Mouse (Mus musculus): Measurements from ENCODE around the gene Adamtsl2.

Adamtsl2 gene

DNA sequence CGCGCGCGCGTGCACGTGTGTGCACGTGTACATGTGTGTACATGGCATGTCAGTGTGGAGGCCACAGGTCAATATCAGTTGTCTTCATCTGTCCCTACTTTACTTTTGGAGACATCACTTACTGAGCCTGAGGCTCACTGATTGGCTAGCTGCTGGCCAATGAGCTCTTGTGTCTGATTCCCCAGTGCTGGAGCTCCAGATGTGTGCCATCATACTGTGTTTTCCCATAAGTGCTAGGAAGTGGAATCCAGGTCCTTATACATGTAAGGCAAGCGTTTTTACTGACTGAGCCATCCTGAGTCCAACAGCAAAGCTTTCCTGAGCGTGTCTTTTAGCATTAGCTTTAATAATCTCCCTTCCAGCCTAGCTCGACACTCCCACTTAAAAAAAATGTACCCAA lies 35.0 kb downstream of the Adamtsl2 start:
- CTCF ChIA-PET, result interaction anchor here (0.5 to 0.9 kb wide), 2 partner anchors 13 to 94 kb away, joined by 3 read pairs; no protein-coding TSS in a partner anchor

GRCm38 (mm10) chr2:27118452-27118851 lies 39.3 kb downstream of the Adamtsl2 start:
- CTCF ChIA-PET, result no interaction called here

- CTCF ChIA-PET, result no interaction called here
Observed at GRCm38 (mm10) chr2:27119766-27120165, 40.6 kb downstream of the Adamtsl2 start.

GRCm38 (mm10) chr2:27120241-27120641 lies 41.1 kb downstream of the Adamtsl2 start:
- CTCF ChIA-PET, result no interaction called here

DNA sequence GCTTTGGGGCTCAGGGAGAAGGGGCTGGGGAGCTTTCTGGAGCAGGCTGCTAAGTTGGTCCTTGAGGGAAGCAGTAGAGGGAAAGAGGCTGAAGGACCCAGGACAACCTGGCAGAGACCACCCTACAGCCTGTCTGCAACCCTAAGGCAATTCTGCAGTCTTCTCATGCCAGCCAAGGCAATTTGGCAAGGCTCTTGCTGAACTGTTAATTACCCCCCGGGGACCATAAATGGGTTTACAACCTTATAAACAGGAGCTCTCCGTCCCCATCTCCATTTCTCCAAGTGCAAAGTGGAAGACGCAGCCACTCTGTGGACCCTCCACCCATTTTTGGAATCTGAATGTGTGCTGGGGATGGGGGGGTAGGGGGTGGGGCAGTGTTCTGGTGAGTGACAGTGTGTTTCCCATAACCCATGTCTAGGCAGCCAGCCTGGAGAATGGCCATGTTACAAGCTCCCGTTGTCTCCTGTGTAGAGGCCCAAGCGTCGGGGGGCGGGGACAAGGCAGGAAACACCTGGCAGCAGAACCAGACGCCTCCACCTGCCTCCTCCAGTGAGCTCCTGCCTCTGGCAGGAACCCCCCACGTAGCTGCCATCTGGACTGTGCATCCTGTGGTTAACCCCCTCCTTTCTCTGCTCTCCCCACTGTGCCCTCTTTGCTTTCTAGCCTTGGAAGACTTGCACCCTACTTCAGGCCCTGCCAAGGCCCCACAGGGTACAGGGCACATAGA lies 42.6 kb downstream of the Adamtsl2 start:
- CTCF ChIA-PET, result interaction anchor here (0.6 to 0.8 kb wide), 2 partner anchors 67 to 114 kb away, joined by 4 to 5 read pairs; no protein-coding TSS in a partner anchor

- CTCF ChIA-PET, result interaction anchor here (0.8 kb wide), 1 partner anchor 113 kb away, joined by 5 read pairs; no protein-coding TSS in a partner anchor
Observed at GRCm38 (mm10) chr2:27122578-27122977, 43.4 kb downstream of the Adamtsl2 start.

DNA sequence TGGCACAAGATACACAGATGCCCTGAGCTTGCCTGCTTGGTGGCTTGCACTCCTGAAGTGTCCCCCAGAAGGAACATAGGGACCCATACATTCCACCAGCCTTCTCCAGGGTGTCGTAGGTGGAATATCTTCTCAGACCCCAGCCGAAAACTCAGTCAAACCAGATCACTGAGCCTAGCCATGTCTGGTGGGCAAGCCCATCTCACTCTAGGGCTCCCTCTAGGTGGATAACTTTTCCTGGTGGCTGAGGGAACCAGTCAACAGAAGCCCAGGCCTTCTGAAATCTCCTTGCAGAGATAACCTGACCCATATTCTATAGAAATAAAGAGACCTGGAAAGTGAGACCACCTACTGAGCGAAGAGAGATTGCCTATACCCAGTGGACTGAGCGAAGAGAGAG lies 43.9 kb downstream of the Adamtsl2 start:
- CTCF ChIA-PET, result no interaction called here

DNA sequence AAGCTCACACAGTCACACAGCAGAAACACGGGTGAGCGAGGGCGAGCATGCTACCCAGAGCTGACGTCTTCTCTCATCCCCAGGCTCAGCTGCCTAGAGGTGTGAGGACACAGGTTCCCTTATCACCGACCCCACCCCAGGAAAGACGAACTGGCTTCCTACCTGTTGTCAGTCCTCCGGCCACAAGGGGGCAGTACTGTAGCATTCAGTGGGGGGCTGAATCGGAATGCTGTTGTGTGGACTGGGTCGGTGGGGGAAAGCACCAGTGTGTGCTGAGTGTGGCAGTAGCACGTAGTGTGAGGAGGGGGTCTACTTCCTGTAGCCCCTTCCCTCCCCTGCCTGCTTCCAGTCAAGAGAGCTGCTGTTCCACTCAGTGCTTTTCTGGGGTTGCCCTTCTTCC lies 46.8 kb downstream of the Adamtsl2 start:
- CTCF ChIA-PET, result interaction anchor here (1.1 kb wide), 1 partner anchor 111 kb away, joined by 6 read pairs; no protein-coding TSS in a partner anchor

- CTCF ChIA-PET, result interaction anchor here (0.5 to 1.1 kb wide), 3 partner anchors 47 to 938 kb away, joined by 4 to 6 read pairs (median 4); partner anchors contain the start of gene Adamtsl2
Observed at GRCm38 (mm10) chr2:27126496-27126895, 47.3 kb downstream of the Adamtsl2 start.

DNA sequence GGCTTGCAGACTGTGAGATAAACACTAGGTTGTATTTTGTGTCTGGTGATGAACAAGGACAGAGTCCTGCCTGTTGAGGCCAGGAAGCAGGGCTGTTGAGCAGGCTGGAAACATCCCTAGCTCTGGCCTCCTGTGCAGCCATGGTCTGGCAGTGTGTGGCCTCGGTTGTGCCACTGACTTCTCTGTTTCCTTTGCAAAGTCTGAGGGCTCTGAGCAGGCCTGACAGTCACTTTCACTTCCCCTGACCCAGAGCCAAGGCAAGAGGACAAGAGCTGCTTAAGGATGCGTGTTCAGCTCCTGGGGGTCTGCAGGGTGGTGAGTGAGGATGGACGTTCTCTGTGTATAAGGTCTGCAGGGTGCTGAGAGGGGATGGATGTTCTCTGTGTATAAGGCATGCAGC lies 49.8 kb downstream of the Adamtsl2 start:
- CTCF ChIA-PET, result no interaction called here

- CTCF ChIA-PET, result no interaction called here
Observed at GRCm38 (mm10) chr2:27135935-27136334, 56.8 kb downstream of the Adamtsl2 start.

DNA sequence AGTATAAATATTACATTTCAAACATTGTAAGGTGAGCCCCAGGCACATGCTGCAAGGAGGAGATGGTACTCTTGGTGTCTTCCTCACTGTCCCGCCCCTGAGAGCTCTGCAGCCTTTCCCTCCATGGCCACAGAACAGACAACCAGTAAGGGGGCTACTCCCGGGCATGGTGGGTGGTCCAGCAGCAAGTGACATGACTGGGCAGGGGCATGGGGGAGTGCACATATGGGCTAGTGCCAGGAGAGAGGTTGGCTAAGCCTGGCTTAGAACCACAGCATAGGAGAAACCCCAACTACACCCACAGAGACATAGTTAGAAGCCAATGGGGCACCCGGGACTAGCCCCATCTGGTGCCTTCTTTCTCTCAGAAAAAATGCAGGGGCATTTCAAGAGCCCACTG lies 57.2 kb downstream of the Adamtsl2 start:
- CTCF ChIA-PET, result no interaction called here

DNA sequence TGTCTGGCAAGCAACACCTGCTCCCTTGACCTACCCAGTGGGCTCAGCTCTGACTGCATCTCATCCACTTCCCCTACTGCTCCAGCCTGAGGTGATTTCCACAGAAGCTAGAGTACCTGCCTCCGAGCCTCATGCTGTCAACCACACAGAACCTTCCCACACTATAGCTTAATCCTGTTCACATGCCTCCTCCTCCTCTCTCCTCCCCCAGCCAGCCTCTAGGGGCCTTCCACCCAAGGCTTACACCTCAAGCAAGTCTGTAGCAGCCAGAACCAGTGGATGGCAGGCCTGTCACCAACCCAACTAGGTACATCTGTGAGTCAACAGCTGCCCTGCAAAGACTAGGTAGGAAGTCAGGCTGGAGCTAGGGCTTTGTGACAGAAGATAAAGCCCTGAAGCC lies 57.6 kb downstream of the Adamtsl2 start:
- CTCF ChIA-PET, result no interaction called here

- CTCF ChIA-PET, result no interaction called here
Observed at GRCm38 (mm10) chr2:27138356-27138755, 59.2 kb downstream of the Adamtsl2 start.

DNA sequence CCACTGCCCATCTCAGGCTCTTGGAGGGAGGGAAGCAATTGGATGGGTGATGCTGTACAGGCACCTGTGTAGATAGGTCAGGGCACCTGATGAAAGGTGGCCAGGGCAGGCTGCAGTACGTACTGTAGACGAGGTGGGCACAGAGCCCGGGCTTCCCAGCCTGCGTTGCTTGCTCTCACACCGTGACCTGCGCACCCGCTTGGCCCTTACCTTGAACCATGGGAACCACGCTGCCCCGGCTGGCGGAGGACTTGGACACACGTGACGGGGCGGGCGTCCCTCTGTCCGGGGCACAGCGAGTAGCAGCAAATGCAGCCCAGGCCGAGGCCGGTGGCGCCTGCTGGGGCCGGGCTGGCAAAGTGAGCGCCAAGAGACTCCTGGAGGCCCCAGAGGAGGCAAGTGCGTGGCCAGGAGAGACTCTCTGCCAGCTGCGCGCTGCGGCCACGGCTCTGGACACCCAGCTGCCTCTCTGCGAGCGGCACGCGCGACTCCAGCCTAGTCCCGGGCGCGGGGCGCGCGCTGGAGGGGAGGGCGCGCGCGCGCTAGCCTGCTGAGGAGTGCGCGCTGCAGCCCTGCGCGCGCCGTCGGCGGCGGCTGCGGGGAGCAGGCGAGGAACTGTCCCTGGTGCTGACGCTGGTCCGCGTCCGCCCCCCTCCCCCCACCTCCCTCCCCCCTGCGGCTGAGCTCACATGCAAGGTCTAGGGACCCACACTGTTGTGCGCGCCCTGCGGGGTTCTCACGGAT lies 62.9 kb downstream of the Adamtsl2 start, which contains the start of gene Fam163b:
TSS of gene Fam163b (minus strand) at position 542 of the 744 bp plus-strand sequence.
- CTCF ChIA-PET, result no interaction called here

DNA sequence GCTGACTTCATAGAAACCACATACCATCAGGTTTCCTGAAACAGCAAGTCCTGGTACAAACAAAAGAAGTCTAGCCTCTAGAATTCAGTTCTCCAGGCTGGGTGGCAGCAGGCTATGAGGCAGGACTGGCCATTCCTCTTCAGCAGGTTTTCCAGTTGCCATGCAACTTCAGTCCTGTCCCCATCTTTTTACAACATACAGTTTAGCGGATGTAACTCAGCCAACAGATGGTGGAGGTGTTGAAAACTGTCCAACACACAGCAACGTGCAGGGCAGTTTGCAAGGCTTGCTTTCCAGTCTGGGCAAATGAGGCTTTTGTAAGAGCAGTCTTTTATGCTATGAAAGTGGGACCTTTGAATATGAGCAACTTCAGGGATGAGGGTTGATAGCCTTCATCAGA lies 65.8 kb downstream of the Adamtsl2 start:
- CTCF ChIA-PET, result no interaction called here

GRCm38 (mm10) chr2:27146840-27147239 lies 67.7 kb downstream of the Adamtsl2 start:
- CTCF ChIA-PET, result no interaction called here

- CTCF ChIA-PET, result no interaction called here
Observed at GRCm38 (mm10) chr2:27149457-27149856, 70.3 kb downstream of the Adamtsl2 start.

- CTCF ChIA-PET, result no interaction called here
Observed at GRCm38 (mm10) chr2:27154466-27155185, 75.4 kb downstream of the Adamtsl2 start.

DNA sequence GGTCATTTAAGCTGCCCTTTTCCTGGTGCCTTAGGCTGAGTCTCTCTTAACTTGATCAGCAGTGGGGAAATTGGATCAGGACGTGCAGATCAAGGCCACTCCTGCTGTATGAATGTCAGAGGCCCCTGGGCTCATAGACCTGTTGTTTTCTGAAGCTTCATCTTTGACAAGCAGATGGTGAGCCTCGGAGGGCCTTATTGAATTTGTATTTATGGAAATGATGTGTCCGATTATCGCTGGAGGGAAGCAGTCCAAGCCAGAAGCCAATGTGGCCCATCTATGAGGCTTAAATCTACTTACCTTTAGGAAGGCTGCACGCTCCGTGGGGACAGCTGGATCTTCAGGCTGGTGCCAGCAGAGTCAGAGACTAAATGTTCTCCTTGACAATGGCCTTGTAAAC lies 77.4 kb downstream of the Adamtsl2 start:
- CTCF ChIA-PET, result no interaction called here

Measured in spleen, embryonic (tissue).